Mouse (Mus musculus) intestine, embryonic 14.5 days (tissue): ENCODE measurements at regions not wholly inside any gene's neighbourhood (a gene's known extent, or its start where the extent isn't known, plus 50 kb on each side); places are given as distances from the start of the nearest gene placed in this dataset.
A peak's percentile ranks its signal among the peaks of the same experiment; 100 is the strongest.

ENCODE experiments used
- ATAC-seq: fragments of 200-750 bp; cut with Nextera tagmentation; replicated peaks from 2 replicates; pipeline ENCODE4 v1.8.0; 2017; ENCODE audit warnings: low read depth, moderate number of reproducible peaks, moderate TSS enrichment, moderate library complexity; ENCODE audit not compliant: low FRiP score, low TSS enrichment
- DNase-seq: peaks from one replicate; pipeline ENCODE4 v3.0.0-alpha.2; 2018; ENCODE audit warnings: low spot score
- H3K27ac ChIP-seq: fragments of 300-500 bp; sonication (generic); 2 replicates; pipeline ENCODE4 v1.5.1; 2014; ENCODE audit warnings: low read depth, mild to moderate bottlenecking, control low read depth
- H3K27me3 ChIP-seq: fragments of 300-500 bp; sonication (generic); replicated peaks from 2 replicates; pipeline ENCODE4 v1.6.1; 2014; ENCODE audit warnings: low read length, control low read depth; ENCODE audit not compliant: control insufficient read depth, insufficient read depth
- H3K36me3 ChIP-seq: fragments of 300-500 bp; sonication (generic); 2 replicates; pipeline ENCODE4 v1.6.1; 2014; ENCODE audit warnings: low read length, control low read depth; ENCODE audit not compliant: control insufficient read depth, insufficient read depth
- H3K4me1 ChIP-seq: fragments of 300-500 bp; sonication (generic); replicated peaks from 2 replicates; pipeline ENCODE4 v1.6.1; 2014; ENCODE audit warnings: low read length, control low read depth, mixed read lengths; ENCODE audit not compliant: control insufficient read depth, insufficient read depth
- H3K4me2 ChIP-seq: fragments of 300-500 bp; sonication (generic); 2 replicates; pipeline ENCODE4 v1.6.1; 2014; ENCODE audit warnings: low read length
- H3K4me3 ChIP-seq: fragments of 300-500 bp; sonication (generic); 2 replicates; pipeline ENCODE4 v1.5.1; 2014; ENCODE audit warnings: low read depth, low read length, control low read depth, mixed read lengths
- H3K9ac ChIP-seq: fragments of 300-500 bp; sonication (generic); 2 replicates; pipeline ENCODE4 v1.6.1; 2014; ENCODE audit warnings: mild to moderate bottlenecking, low read length
- H3K9me3 ChIP-seq: fragments of 300-500 bp; sonication (generic); 2 replicates; pipeline ENCODE4 v1.6.1; 2016; ENCODE audit warnings: low read length, control low read depth; ENCODE audit not compliant: control insufficient read depth
- WGBS: fragments of 180-500 bp; shearing (Covaris S2); extraction: QIAGEN DNeasy Blood & Tissue Kit; methylation state at CpG from one replicate; pipeline ENCODE4 v1.1.7; 2014; 5-methylcytosine and 5-hydroxymethylcytosine counted together

DNA sequence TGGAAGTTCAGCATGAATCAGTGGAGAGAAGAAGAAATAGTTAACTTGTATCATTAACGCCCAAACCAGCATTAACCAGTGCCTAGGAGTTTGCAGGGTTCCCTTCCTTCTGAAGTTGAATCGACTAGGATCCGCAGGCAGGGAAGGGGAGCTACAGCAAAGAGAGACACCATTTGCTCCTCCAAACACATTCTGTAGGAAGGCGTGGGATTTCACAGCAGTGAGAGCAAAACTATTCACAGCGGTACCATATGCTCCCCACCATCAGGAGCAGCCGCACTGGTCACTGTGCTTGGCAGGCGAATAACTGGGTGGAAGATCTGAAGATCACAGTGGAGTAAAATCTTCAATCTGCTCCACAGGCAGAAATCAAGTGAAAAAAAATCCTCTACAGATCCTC is 610.3 kb downstream of the Lmo4 start:
- 56% methylated on average over 7 of the region's 7 CpGs for WGBS
- Histone ChIP-seq H3K4me2 (no peak overlapping the region), H3K9me3 (no peaks in the 10 kb centered on the region), H3K9ac (no peak overlapping the region), H3K27ac (no peak overlapping the region), H3K4me3 (no peak overlapping the region), H3K4me1 (peaks cover 8% of the 10 kb centered on the region), H3K36me3 (no peaks in the 10 kb centered on the region), H3K27me3 (no peaks in the 10 kb centered on the region)
- DNase-seq, result no peak
- ATAC-seq, result no peak

DNA sequence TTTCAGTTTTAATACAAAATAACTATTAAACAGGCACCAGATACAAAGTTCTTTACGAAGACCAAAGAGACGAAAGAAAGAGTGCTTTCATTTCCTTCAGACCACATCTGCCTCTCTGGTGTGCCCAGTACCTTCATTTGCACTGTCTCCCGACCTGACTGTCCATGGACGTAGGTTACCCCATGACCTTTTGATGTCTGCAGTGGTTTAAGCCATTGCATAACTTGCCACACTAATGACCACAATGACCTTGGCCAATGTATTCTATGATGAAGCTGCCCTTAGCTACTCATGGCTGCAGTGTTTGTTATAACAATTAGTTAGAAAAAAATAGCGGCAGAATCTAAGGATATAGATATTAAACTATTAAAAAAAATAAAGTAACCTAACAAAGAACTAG is 618.4 kb downstream of the Lmo4 start:
- Histone ChIP-seq H3K4me2 (no peak overlapping the region), H3K4me3 (no peak overlapping the region), H3K27me3 (no peaks in the 10 kb centered on the region), H3K9me3 (no peaks in the 10 kb centered on the region), H3K27ac (no peak overlapping the region), H3K4me1 (0 out of 2 replicates have a peak, but pooled peaks cover 7% of the 10 kb centered on the region), H3K36me3 (no peaks in the 10 kb centered on the region), H3K9ac (no peak overlapping the region)
- no peak for DNase-seq
- no peak for ATAC-seq
- WGBS, result 86% methylated on average over 5 of the region's 5 CpGs

DNA sequence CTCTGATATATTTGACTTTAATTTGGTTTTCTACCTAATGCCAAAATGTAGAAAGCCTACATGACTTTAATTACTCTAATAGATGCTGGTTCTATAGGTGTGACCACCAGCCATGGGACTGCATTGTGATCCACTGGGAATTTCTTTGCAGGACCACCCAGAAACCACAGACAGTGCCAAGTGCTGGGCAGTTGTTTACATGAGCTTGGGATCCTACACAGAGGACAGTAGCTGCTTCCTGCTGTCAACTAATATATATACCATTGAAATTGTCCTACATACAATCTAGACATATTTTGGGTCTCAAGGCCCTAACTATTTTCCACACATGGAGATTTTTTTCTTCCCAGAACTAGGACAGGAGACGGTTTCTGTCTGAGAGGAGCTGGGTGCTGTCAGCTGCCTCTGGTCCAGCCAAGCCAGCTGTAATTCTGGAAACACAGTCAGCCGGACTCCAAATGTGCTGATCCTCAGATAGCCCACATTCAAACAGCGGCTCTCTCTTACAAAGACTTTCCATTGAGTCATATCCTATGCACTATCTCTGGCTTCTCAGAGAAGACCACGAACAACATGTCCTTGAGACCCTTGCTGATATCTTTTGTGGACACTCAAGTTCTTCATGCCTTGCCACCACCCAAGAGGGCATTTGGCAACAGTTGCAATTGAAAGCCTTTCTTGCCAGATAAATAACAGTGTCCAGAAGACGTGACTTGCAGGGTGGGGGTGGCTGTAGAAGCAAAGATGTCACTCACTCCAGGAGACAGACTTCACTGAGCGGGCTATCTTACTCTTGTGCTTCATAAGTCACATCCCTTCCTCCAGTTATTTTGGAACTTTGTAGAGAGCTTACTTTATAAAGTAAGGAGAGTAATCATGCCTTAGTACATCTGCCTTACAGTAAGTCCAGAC is 620.1 kb downstream of the Lmo4 start:
- Histone ChIP-seq H3K27me3 (no peaks in the 10 kb centered on the region), H3K4me2 (no peak overlapping the region), H3K27ac (peak overlapping the region; percentile 33; the same call in 1 of the 2 replicates), H3K9ac (no peak overlapping the region), H3K4me3 (no peak overlapping the region), H3K36me3 (no peaks in the 10 kb centered on the region), H3K9me3 (no peaks in the 10 kb centered on the region), H3K4me1 (0 out of 2 replicates have a peak, but pooled peaks cover 7% of the 10 kb centered on the region)
- 67% methylated on average over 6 of the region's 6 CpGs for WGBS
- DNase-seq, result no peak
- no peak for ATAC-seq

DNA sequence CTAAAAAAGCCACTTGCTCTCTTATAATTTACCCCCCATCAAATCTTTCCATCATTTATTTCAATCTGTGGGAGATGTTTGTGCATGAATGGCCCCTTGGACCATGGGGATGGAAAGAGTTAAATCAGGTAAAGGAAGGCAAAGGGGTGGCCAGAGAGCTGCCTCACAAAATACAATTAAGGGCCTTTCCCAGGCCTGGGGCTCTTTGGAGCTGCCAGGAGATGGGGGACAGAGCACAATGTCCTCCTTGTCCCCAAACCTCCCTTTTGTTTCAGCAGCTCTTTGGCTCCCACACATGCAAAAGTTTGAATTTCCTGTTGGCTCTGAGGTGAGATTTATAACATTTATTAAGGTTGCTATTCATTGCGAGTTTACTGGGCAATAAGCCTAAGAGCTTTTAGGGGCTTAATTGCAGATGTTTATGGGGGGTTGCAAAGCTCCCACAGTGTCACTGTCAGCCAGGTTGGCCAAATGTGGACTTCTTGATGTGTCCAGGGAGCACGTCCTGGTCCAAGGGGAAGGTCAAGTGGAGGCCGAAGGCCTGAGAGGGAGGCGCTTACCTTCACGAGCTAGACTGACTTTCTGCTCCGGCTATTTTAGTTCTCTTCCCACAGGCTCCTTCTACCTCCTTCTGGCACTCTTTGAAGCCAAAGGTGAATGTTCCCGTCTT is 628.5 kb downstream of the Lmo4 start:
- 63% methylated on average over 7 of the region's 7 CpGs for whole genome bisulfite sequencing
- ATAC-seq (no peak), DNase-seq (no peak)
- no peak overlapping the region for H3K9ac ChIP-seq
- H3K4me3 ChIP-seq, result no peak overlapping the region
- H3K4me1 ChIP-seq, result peaks cover 3% of the 10 kb centered on the region; the same call in 1 of the 2 replicates
- H3K9me3 ChIP-seq, result no peaks in the 10 kb centered on the region
- H3K27me3 ChIP-seq, result no peaks in the 10 kb centered on the region
- H3K27ac ChIP-seq, result no peak overlapping the region
- H3K4me2 ChIP-seq, result no peak overlapping the region
- no peaks in the 10 kb centered on the region for H3K36me3 ChIP-seq

DNA sequence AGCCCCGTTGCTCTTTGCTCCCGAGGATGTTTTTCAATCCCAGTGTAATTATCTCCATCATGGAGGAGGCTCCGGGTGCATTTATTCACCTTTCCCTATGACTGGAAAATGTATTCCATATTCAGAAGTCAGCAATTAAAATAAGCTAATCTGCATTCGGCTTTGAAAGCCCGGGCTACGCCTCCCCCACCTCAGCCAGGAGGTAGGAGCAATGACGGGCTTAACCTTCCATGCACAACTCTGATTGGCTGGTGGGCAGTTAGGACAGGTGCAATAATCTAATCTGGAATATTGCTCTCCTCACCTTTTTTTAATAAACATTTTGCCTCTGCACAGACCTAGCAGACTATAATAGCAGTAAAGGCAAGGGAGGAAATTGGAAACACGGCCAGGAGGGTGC is 629.3 kb downstream of the Lmo4 start:
- Histone ChIP-seq H3K9me3 (no peaks in the 10 kb centered on the region), H3K4me2 (no peak overlapping the region), H3K27me3 (no peaks in the 10 kb centered on the region), H3K4me3 (no peak overlapping the region), H3K27ac (no peak overlapping the region), H3K36me3 (no peaks in the 10 kb centered on the region), H3K9ac (no peak overlapping the region), H3K4me1 (peaks cover 3% of the 10 kb centered on the region; the same call in 1 of the 2 replicates)
- 92% methylated on average over 8 of the region's 8 CpGs for WGBS
- DNase-seq (no peak), ATAC-seq (no peak)

DNA sequence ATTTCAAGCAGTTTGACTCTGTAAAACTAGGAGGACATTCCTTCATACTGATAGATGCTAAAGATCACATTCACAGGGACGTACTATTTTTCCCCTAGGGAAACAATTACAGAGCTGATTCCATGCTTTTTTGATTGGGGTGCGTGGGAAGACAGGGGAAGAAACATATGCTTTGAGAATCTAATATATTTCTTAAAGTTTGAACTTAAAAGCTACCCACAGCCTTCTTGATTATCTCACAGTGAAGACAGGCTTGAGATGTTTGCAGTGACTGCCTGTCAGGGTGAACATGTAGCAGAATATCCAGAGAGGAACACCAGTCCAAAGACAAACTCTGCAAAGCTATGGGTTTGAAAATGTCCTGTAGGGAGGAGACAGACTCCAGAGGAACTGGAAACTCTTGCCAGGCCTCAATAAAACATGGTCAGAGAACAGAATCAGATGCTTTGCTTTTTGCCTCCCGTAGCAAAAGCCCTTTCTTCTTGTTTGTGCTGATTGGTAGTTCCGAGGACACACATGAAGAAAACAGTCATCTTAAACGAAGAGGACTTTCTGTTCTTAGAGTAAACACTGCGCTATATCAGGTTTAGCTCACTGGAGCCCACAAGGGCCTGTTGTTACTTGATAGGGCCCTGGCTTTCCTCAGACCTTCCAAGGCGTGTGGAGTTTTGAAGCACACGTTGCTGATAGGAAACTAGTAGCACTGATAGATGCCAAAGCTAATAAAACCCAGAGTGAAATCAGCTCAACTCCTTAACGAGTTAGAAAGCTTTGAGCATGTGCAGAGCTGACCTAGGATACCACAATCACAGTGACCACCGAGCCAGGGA is 630.8 kb downstream of the Lmo4 start:
- peak overlapping the region; percentile 34; the same call in 1 of the 2 replicates for H3K27ac ChIP-seq
- H3K4me2 ChIP-seq, result no peak overlapping the region
- 26% methylated on average over 10 of the region's 10 CpGs for WGBS
- H3K36me3 ChIP-seq, result no peaks in the 10 kb centered on the region
- no peaks in the 10 kb centered on the region for H3K27me3 ChIP-seq
- 0 out of 2 replicates have a peak, but pooled peaks cover 3% of the 10 kb centered on the region for H3K4me1 ChIP-seq
- H3K4me3 ChIP-seq, result no peak overlapping the region
- DNase-seq (no peak), ATAC-seq (no peak; the same call in 1 of the 2 replicates)
- no peaks in the 10 kb centered on the region for H3K9me3 ChIP-seq
- H3K9ac ChIP-seq, result no peak overlapping the region

DNA sequence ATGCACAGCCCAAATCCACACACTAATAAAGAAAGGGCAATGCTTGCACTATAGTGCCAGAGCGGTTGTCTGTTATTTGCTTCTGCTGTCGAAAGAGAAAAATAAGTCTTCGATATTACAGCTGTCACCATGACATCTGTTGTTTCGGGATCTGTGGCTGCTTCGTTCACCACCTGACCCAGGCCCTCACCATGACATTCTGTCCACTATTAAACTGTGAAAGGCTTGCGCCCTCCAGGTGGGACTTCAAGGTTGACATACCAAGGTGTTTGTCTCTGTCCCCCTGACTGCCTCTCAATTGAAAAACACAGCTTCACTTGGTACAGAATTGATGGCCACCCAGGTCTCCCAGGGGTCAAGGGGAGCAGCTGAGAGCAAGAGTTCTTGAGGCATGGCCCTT is 635.1 kb downstream of the Lmo4 start:
- Histone ChIP-seq H3K36me3 (no peaks in the 10 kb centered on the region), H3K27ac (no peak overlapping the region), H3K4me2 (no peak overlapping the region), H3K27me3 (no peaks in the 10 kb centered on the region), H3K4me3 (no peak overlapping the region), H3K4me1 (no peaks in the 10 kb centered on the region), H3K9ac (no peak overlapping the region), H3K9me3 (no peaks in the 10 kb centered on the region)
- DNase-seq (no peak), ATAC-seq (no peak)
- 74% methylated on average over 6 of the region's 6 CpGs for WGBS

DNA sequence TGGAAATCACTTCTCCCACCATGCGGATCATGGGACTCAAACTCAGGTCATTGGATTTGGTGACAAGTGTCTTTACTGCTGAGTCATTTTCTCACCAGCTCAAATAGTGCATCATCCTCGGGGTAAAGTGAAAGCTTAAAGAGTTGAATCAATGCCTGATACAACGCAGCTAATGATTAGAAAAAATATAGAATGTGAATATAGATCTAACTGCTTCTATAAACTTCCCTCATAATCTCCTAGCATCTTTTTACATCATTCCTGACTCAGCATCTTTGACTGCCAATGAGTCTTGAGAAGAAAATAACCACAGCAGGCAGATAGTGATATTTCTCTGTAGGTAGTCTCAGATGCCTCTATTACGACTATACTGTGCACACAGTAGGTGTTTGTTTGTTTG is 640.0 kb downstream of the Lmo4 start:
- ATAC-seq (no peak), DNase-seq (no peak)
- H3K4me1 ChIP-seq, result no peaks in the 10 kb centered on the region
- H3K36me3 ChIP-seq, result no peaks in the 10 kb centered on the region
- H3K4me3 ChIP-seq, result no peak overlapping the region
- 94% methylated on average over 4 of the region's 4 CpGs for WGBS
- H3K9ac ChIP-seq, result no peak overlapping the region
- no peaks in the 10 kb centered on the region for H3K9me3 ChIP-seq
- no peak overlapping the region for H3K27ac ChIP-seq
- no peak overlapping the region for H3K4me2 ChIP-seq
- H3K27me3 ChIP-seq, result no peaks in the 10 kb centered on the region
